Mouse (Mus musculus) heart, embryonic 12.5 days (tissue): Measurements from ENCODE around the gene Gm49321. TPM values are rescaled to one million over a fixed set of nuclear protein-coding genes. Genes with fewer than 3 reads are reported as not detected.

ENCODE experiments used
- ATAC-seq: fragments of 200-750 bp; cut with Nextera tagmentation; 2 replicates; pipeline ENCODE4 v1.8.0; 2017; ENCODE audit warnings: moderate TSS enrichment, moderate library complexity; ENCODE audit not compliant: insufficient number of reproducible peaks, low FRiP score
- H3K27ac ChIP-seq: fragments of 300-500 bp; sonication (generic); 2 replicates; pipeline ENCODE4 v1.5.1; 2016; ENCODE audit warnings: mild to moderate bottlenecking, moderate library complexity; ENCODE audit not compliant: poor library complexity, severe bottlenecking
- H3K27me3 ChIP-seq: fragments of 300-500 bp; sonication (generic); replicated peaks from 2 replicates; pipeline ENCODE4 v1.6.1; 2016; ENCODE audit warnings: mild to moderate bottlenecking, moderate library complexity
- H3K36me3 ChIP-seq: fragments of 300-500 bp; sonication (generic); 2 replicates; pipeline ENCODE4 v1.6.1; 2016; ENCODE audit warnings: mild to moderate bottlenecking, moderate library complexity
- H3K4me1 ChIP-seq: fragments of 300-500 bp; sonication (generic); replicated peaks from 2 replicates; pipeline ENCODE4 v1.6.1; 2016; ENCODE audit warnings: mild to moderate bottlenecking
- H3K4me2 ChIP-seq: fragments of 300-500 bp; sonication (generic); 2 replicates; pipeline ENCODE4 v1.6.1; 2016; ENCODE audit warnings: mild to moderate bottlenecking, moderate library complexity
- H3K4me3 ChIP-seq: fragments of 300-500 bp; sonication (generic); 2 replicates; pipeline ENCODE4 v1.5.1; 2016; ENCODE audit warnings: mild to moderate bottlenecking
- H3K9ac ChIP-seq: fragments of 300-500 bp; sonication (generic); 2 replicates; pipeline ENCODE4 v1.6.1; 2016; ENCODE audit warnings: mild to moderate bottlenecking, moderate library complexity
- H3K9me3 ChIP-seq: fragments of 300-500 bp; sonication (generic); replicated peaks from 2 replicates; pipeline ENCODE4 v1.6.1; 2016; ENCODE audit warnings: mild to moderate bottlenecking, moderate library complexity
- whole genome bisulfite sequencing: fragments of 180-500 bp; shearing (Covaris S2); methylation state at CpG from one replicate; pipeline ENCODE4 v1.1.7; 2016; 5-methylcytosine and 5-hydroxymethylcytosine counted together
- polyA plus RNA-seq: library from polyadenylated mRNA; unstranded; fragments of >200 nt; fragmentation: Nextera tagmentation; extraction: Ambion mirVana; gene quantifications from 2 replicates; pipeline ENCODE4 v1.2.1, GENCODE M21; 2016

Gene Gm49321
- polyA plus RNA-seq, 1 experiment from 2014 or later = 7.8 TPM

DNA sequence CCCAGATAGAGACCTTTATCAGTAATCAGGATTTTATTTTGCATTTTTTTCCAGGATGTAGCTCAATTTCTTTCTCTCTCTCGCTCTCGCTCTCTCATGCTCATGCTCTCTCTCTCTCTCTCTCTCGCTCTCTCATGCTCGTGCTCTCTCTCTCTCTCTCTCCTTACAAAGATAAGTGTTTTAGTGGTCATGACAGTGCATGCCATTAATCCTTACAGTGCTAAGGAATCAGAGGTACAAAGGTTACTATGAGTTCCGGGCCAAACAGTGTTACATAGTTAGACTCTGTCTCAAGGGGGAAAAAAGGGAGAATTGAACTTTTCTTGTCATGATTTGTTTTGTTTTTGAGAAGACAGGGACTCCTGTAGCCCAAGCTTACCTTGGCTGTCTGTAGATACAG lies 42.2 kb downstream of the Gm49321 start:
- H3K4me1 ChIP-seq = 0 out of 2 replicates have a peak, but pooled peaks cover 4% of the 10 kb centered on the region
- H3K9me3 ChIP-seq = no peaks in the 10 kb centered on the region
- H3K9ac ChIP-seq = no peak overlapping the region
- no peak overlapping the region for H3K4me2 ChIP-seq
- no peaks in the 10 kb centered on the region for H3K27me3 ChIP-seq
- peaks cover 77% of the 10 kb centered on the region for H3K36me3 ChIP-seq
- H3K4me3 ChIP-seq = no peak overlapping the region
- WGBS = 89% methylated on average over 5 of the region's 5 CpGs
- ATAC-seq = no peak
- no peak overlapping the region for H3K27ac ChIP-seq

DNA sequence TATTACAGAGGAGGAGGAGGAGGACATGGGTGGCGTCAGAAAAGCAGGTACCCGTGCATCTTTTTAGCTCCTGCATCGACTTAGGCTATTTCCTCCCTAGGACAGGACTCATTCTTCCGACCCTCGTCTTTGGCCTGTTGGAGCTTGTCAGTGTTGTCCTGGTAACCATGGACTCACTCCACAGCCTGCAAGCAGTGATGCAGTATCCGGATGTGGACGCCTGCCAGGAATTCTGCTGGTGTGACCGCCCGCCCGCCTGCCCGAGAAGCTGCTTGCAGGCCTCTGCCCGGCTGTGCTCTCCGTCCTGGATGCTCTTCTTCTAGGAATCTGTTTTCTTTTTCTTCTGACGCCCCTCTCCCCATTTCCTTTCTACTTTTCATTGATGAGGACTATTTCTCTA lies 45.1 kb downstream of the Gm49321 start:
- Histone ChIP-seq H3K36me3 (peaks cover 74% of the 10 kb centered on the region), H3K9me3 (no peaks in the 10 kb centered on the region), H3K4me1 (0 out of 2 replicates have a peak, but pooled peaks cover 4% of the 10 kb centered on the region), H3K4me3 (no peak overlapping the region), H3K9ac (no peak overlapping the region), H3K4me2 (no peak overlapping the region), H3K27ac (no peak overlapping the region), H3K27me3 (no peaks in the 10 kb centered on the region)
- ATAC-seq = peak; percentile 89
- WGBS = 36% methylated on average over 14 of the region's 14 CpGs

DNA sequence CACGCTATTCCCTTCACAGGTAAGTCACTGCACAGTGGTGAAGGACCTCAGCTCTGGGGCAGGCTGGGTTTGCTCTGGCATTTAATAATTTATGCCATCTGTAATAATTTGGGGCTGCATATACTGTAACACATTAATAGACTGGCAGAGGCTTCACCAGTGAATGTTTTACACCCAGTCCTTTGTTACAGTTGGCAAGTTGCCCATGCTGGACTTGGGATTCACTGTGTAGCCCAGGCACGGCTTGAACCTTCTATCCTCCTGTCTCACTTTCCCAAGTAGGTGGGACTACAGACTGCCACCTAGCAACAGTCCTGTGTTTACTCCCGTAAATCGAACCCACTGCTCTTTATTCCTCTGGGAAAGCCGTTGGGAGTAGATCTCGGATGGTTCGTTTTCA lies 48.8 kb downstream of the Gm49321 start:
- WGBS = 82% methylated on average over 7 of the region's 7 CpGs
- no peak overlapping the region for H3K27ac ChIP-seq
- H3K9ac ChIP-seq = no peak overlapping the region
- H3K4me3 ChIP-seq = no peak overlapping the region
- H3K4me2 ChIP-seq = no peak overlapping the region
- ATAC-seq = no peak
- no peaks in the 10 kb centered on the region for H3K27me3 ChIP-seq
- H3K9me3 ChIP-seq = no peaks in the 10 kb centered on the region
- H3K4me1 ChIP-seq = 0 out of 2 replicates have a peak, but pooled peaks cover 7% of the 10 kb centered on the region
- peaks cover 40% of the 10 kb centered on the region for H3K36me3 ChIP-seq

DNA sequence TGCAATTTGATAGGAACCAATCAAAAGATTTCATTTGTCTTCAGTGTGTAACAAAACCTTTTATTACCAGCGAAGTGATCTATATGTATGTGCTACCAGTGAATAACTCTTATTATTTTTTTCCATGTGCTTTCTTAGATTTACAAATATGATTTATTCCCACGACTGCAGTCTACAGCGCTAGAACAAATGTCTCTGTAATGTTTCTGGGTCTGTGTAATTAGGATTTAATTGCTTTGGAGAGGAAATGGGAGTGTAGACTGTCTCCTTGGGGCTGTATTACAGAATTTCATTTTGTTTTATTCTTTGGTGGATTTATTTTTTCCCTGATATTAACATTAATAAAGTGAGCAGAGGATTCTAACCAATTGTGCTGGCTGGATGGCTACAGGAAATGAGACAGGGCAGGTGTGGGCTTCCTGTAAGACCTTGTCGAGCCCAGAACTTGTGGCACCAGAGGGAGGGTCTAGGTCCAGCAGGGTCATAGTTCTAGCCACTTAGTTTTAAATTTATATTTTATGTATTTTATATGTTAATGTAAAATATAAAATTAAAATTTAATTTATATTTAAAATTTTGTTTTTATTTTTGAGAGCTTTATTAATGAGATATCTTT lies 51.0 kb downstream of the Gm49321 start:
- WGBS = 88% methylated on average over 4 of the region's 4 CpGs
- no peak for ATAC-seq
- H3K9ac ChIP-seq = no peak overlapping the region

DNA sequence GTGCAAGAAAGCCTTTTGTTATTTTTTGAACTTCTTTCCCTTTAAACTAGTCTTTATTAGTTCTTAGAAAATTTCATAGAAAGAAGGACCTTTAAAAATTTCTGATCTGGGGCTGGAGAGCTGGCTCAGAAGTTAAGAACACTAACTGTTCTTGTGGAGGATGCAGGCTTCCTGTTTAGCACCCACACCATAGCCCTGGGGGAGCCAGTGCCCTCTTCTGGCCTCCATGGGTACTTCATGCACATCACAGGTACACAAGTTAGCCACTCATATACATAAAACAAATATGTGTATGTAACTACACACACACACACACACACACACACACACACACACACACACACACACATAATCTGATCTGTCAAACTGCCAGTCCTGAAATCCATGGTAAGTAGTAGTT lies 52.1 kb downstream of the Gm49321 start:
- Histone ChIP-seq H3K4me1 (0 out of 2 replicates have a peak, but pooled peaks cover 3% of the 10 kb centered on the region), H3K9me3 (0 out of 2 replicates have a peak, but pooled peaks cover 2% of the 10 kb centered on the region), H3K4me3 (no peak overlapping the region), H3K27me3 (no peaks in the 10 kb centered on the region), H3K9ac (no peak overlapping the region), H3K4me2 (no peak overlapping the region), H3K27ac (no peak overlapping the region), H3K36me3 (peaks cover 20% of the 10 kb centered on the region)
- ATAC-seq = no peak

More for the DNA sequence above, 51.0 kb downstream of the Gm49321 start:
- H3K36me3 ChIP-seq = peaks cover 28% of the 10 kb centered on the region
- no peak overlapping the region for H3K4me2 ChIP-seq
- no peak overlapping the region for H3K27ac ChIP-seq
- 0 out of 2 replicates have a peak, but pooled peaks cover 3% of the 10 kb centered on the region for H3K4me1 ChIP-seq
- H3K27me3 ChIP-seq = no peaks in the 10 kb centered on the region
- H3K4me3 ChIP-seq = no peak overlapping the region
- H3K9me3 ChIP-seq = no peaks in the 10 kb centered on the region

DNA sequence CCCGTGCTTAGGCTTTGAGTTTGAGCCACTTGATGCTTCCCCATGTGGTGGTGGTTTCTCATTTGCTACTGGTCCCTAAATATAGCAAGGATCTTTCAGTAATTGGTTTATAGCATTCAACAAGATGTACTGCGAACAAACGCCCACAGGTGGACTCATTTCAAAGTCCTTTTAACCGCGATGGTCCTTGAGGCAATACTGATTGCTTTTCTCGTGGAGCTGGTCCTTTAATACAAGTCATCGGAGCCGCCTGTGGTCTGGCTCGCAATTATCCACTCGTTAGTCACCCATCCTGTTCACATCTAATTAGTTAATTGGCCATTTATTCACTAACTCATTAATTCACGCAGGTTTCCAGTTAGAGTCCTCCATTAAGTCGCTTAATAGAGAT lies 59.4 kb downstream of the Gm49321 start:
- Histone ChIP-seq H3K9ac (no peak overlapping the region), H3K9me3 (0 out of 2 replicates have a peak, but pooled peaks cover 5% of the 10 kb centered on the region), H3K4me1 (peaks cover 5% of the 10 kb centered on the region; the same call in 1 of the 2 replicates), H3K36me3 (no peaks in the 10 kb centered on the region), H3K4me2 (peak overlapping the region; percentile 80), H3K4me3 (peak overlapping the region; percentile 59; the same call in 1 of the 2 replicates), H3K27me3 (peaks cover 47% of the 10 kb centered on the region), H3K27ac (no peak overlapping the region)
- WGBS = 55% methylated on average over 12 of the region's 12 CpGs
- ATAC-seq = no peak

DNA sequence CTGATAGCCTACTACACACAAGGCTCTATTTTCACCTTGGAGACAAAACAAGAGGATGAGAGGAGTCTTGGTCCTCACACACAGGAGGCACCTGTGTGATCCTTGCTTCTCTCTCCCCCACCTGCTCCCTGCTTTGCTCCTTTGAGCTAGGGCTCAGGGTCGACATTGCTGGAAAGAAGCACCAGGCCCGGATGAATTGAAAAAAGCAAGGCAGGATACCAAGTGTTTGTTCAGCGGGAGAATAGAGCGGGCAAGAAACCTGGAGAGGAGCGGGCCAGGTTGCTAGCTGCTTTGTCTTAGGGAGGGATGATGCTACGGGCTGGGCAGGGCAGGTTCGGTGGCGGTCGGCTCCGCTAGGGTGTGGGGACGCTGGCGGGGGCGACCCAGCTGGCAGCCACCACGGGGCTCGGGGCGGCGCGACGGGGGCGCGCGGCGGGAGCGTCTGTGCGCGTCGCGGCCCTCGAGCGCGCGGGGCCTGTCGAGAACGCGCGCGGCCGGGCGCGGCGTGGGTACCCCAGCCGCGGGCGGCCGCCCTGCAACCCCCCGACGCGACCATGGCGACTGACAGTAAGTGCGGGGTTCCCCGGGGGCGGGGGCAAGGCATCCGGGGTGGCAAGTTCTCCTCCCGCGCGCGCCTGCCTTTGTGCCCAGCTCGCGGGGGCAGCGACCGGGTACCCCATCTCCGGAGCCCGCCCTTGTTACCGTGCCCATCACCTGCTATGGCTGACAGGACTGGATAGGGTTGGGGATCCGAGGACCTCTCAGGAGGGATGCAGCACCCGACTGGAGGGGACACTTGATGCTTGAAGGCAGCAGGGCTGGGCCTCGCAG lies 60.1 kb downstream of the Gm49321 start, which contains the start of gene Syt16:
Syt16 (plus strand) TSS at position 365 of the 831 bp plus-strand sequence.
- Histone ChIP-seq H3K27me3 (peaks cover 47% of the 10 kb centered on the region), H3K9me3 (0 out of 2 replicates have a peak, but pooled peaks cover 5% of the 10 kb centered on the region), H3K4me3 (peak within 1 kb of the TSS; percentile 59), H3K27ac (no peak within 1 kb of the TSS), H3K4me2 (peak within 1 kb of the TSS; percentile 80), H3K36me3 (no peaks in the 10 kb centered on the region), H3K4me1 (peaks cover 5% of the 10 kb centered on the region; the same call in 1 of the 2 replicates), H3K9ac (peak within 1 kb of the TSS; percentile 61)
- ATAC-seq = peak; percentile 36; the same call in 1 of the 2 replicates
- WGBS = 2% methylated on average over 46 of the region's 67 CpGs

DNA sequence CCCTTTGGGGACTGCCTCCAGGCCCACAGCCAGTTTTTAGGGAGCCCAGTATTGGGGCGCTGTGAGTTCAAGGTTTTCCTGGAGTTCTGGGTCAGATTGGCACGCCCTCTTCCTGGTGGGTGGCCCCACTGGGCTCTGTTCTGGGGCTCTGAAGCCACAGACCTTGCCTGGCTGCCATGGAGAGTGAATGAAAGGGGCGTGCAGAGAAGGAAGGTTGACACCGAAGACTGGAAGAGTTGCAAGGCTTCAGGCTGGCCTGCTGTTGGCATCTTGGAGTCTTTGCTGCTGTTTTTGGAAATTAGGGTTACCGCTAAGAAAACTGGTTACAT lies 60.6 kb downstream of the Gm49321 start:
- peaks cover 5% of the 10 kb centered on the region; the same call in 1 of the 2 replicates for H3K4me1 ChIP-seq
- 35% methylated on average over 5 of the region's 5 CpGs for WGBS
- H3K9me3 ChIP-seq = 0 out of 2 replicates have a peak, but pooled peaks cover 5% of the 10 kb centered on the region
- no peak for ATAC-seq
- peak overlapping the region; percentile 80 for H3K4me2 ChIP-seq
- H3K27me3 ChIP-seq = peaks cover 47% of the 10 kb centered on the region
- H3K36me3 ChIP-seq = no peaks in the 10 kb centered on the region
- peak overlapping the region; percentile 59 for H3K4me3 ChIP-seq
- peak overlapping the region; percentile 61 for H3K9ac ChIP-seq
- H3K27ac ChIP-seq = no peak overlapping the region

DNA sequence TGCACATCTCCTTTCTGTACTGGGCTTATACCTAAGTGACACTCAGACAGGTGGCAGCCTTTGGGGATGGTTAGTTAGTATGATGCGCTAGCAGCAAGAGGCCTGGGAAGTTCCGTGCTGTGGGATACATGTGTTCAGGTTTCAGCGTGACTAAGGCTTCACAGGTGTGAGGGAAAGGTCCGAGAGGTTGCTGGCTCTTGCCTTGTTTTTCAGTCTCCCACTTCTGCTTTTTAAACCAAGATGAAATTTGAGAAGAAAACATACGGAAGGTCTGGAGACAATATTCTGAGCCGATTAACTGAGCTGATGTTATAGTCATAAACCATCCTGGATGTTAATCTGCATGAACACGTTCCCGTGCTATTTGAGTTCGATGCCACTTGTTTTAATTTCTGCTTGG lies 65.0 kb downstream of the Gm49321 start:
- Histone ChIP-seq H3K36me3 (no peaks in the 10 kb centered on the region), H3K27ac (no peak overlapping the region)
- 87% methylated on average over 9 of the region's 9 CpGs for WGBS

DNA sequence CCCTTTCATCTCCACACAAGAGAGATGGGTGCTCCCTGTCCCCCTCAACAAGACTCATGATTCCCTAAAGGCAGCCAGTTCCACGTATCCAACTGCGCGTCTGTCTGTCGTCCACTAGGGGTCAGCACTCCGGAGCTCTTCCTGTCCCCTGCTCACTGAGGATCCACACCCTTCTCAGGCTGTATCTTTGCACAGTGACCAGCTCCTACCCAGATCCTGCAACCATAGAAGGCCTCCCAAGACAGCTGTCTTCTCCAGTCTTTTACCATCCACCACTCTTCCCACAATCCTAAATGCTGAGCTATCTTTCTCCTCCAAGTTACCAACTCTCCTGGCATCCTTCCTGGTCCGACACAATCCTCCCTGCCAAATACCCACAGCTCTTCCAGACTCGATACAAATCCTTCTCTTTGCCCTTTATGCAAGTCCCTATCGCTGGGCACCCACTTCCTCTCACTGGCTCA lies 72.0 kb downstream of the Gm49321 start:
- peaks cover 7% of the 10 kb centered on the region; the same call in 1 of the 2 replicates for H3K4me1 ChIP-seq
- no peak overlapping the region for H3K4me2 ChIP-seq
- ATAC-seq = no peak
- H3K27ac ChIP-seq = no peak overlapping the region
- WGBS = 25% methylated on average over 8 of the region's 8 CpGs
- no peak overlapping the region for H3K4me3 ChIP-seq
- H3K27me3 ChIP-seq = no peaks in the 10 kb centered on the region
- no peaks in the 10 kb centered on the region for H3K9me3 ChIP-seq
- no peaks in the 10 kb centered on the region for H3K36me3 ChIP-seq
- H3K9ac ChIP-seq = no peak overlapping the region

More for the DNA sequence above, 65.0 kb downstream of the Gm49321 start:
- no peak overlapping the region for H3K4me2 ChIP-seq
- ATAC-seq = no peak
- peaks cover 5% of the 10 kb centered on the region; the same call in 1 of the 2 replicates for H3K4me1 ChIP-seq
- H3K27me3 ChIP-seq = peaks cover 27% of the 10 kb centered on the region
- no peak overlapping the region for H3K9ac ChIP-seq
- no peak overlapping the region for H3K4me3 ChIP-seq
- H3K9me3 ChIP-seq = no peaks in the 10 kb centered on the region

DNA sequence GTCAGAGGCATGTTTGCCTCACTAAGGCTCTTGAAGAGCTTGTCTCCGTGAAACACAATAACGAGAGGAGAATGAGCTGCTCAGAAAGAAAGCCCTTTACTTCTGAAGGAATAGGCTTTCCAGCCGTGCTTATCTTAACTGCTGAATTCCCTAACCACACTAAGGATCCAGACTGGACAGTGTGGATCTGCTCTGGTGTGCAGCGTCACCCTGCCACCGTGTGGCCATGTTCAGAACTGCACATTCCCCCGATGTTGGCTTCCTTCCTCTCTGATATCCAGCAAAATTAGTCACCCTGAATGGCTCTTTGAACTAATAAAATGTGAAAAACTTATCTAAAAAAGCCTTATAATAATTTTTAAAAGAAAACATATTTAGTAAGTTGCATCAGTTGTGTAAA lies 76.3 kb downstream of the Gm49321 start:
- Histone ChIP-seq H3K4me2 (peak overlapping the region; percentile 64), H3K27ac (no peak overlapping the region), H3K36me3 (no peaks in the 10 kb centered on the region), H3K27me3 (no peaks in the 10 kb centered on the region), H3K9me3 (no peaks in the 10 kb centered on the region), H3K9ac (peak overlapping the region; percentile 44; the same call in 1 of the 2 replicates), H3K4me3 (peak overlapping the region; percentile 25; the same call in 1 of the 2 replicates), H3K4me1 (peaks cover 7% of the 10 kb centered on the region; the same call in 1 of the 2 replicates)
- under 1% methylated on average over 6 of the region's 6 CpGs for WGBS
- peak; percentile 67; the same call in 1 of the 2 replicates for ATAC-seq
